Mouse (Mus musculus): ENCODE measurements around the gene Zswim4. TPM values are rescaled to one million over a fixed set of nuclear protein-coding genes. Genes with fewer than 3 reads are reported as not detected.

The Zswim4 gene
- polyA plus RNA-seq, 1 experiment from 2014 or later, result 2.0 TPM

DNA sequence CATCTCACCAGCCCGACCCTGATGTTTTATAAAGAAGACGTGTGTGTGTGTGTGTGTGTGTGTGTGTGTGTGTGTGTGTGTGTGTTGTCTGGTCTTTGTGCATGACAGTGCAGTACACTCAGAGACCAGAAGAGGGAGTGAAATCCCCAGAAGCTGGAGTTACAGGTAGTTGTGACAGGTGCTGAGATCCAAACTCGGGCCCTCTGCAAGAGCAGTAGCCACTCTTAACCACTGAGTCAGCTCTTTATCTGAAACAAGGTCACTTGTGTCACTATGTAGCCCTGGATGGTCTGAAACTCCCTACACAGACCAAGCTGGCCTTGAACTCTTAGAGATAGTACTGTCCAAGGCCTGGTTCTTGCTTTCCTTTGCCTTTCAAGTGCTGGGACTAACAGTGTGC is 30.2 kb downstream of the Zswim4 start:
- H3K27me3 ChIP-seq, result peaks cover 26% of the 10 kb centered on the region
- no peak for ATAC-seq (ENCODE audit: insufficient read depth)
- no peak overlapping the region for H3K9ac ChIP-seq
- no peak overlapping the region for H3K4me3 ChIP-seq (replicated peaks)
- no peak overlapping the region for H3K27ac ChIP-seq (replicated peaks)
- WGBS (ENCODE audit: insufficient replicate concordance), result 74% methylated on average over 3 of the region's 3 CpGs
- H3K9me3 ChIP-seq (replicated peaks), result no peaks in the 10 kb centered on the region
- no peak overlapping the region for H3K4me2 ChIP-seq
- H3K4me1 ChIP-seq (replicated peaks), result peaks cover 52% of the 10 kb centered on the region
- H3K36me3 ChIP-seq (replicated peaks), result peaks cover 4% of the 10 kb centered on the region; the same call in 1 of the 2 replicates

DNA sequence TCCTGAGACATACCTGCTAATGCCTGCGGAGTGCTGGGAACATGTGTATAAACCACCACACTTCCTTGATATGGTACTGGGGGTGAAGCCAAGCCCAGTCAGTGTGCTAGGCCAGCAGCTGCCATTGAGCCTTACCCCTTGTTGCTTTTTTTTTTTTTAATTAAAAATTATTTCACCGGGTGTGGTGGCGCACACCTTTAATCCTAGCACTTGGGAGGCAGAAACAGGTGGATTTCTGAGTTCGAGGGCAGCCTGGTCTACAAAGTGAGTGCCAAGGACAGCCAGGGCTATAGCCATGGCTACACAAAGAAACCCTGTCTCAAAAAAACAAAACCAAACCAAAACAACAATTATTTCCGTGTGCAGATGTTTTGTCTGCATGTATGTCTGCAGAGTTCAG is 31.8 kb downstream of the Zswim4 start:
- H3K9me3 ChIP-seq (replicated peaks), result no peaks in the 10 kb centered on the region
- peaks cover 63% of the 10 kb centered on the region for H3K4me1 ChIP-seq (replicated peaks)
- no peak for ATAC-seq (ENCODE audit: insufficient read depth)
- peaks cover 42% of the 10 kb centered on the region for H3K27me3 ChIP-seq
- H3K9ac ChIP-seq, result no peak overlapping the region
- 66% methylated on average over 5 of the region's 5 CpGs for WGBS (ENCODE audit: insufficient replicate concordance)
- H3K4me2 ChIP-seq, result no peak overlapping the region
- no peak overlapping the region for H3K27ac ChIP-seq (replicated peaks)
- peaks cover 4% of the 10 kb centered on the region; the same call in 1 of the 2 replicates for H3K36me3 ChIP-seq (replicated peaks)
- H3K4me3 ChIP-seq (replicated peaks), result no peak overlapping the region

DNA sequence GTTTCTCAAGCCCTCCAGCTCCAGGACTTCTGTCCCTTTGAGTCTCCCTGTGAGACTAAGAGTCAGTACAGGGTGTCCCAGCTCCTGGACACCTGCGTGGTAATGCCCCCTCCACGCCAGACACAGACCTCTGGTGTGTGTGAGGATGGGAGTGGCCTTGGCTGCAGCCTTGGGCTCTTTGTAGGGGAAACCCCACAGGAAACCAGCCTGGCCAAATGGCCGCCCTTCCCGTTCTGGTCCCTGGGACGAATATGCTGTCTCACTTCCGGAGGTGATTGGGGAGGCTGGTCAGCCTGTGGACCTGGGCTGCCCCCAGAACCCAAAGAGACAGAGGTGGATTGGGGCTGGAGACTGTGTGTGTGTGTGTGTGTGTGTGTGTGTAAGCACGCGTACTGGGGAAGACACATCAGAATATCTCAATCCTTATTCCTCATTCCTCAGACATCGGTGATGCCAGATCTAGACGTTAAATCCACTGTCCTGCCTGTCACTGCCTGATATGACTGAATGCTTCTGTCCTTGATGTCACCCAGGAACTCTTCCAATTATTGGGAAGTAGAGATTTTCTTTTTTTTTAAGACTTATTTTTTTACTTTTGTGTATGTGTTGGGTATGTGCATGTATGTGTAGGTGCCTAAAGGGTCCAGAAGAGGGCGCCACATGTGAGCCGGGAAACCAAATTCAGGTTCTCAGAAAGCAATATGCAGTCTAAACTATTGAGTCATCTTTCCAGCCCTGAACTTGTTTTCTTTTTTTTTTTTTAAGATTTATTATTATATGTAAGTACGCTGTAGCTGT is 32.7 kb downstream of the Zswim4 start:
- peak; percentile 23; the same call in 1 of the 2 replicates for ATAC-seq (ENCODE audit: insufficient read depth)
- Histone ChIP-seq H3K27me3 (peaks cover 50% of the 10 kb centered on the region), H3K4me2 (peak overlapping the region; percentile 75), H3K36me3 (replicated peaks) (peaks cover 4% of the 10 kb centered on the region; the same call in 1 of the 2 replicates), H3K27ac (replicated peaks) (peak overlapping the region; percentile 77), H3K4me1 (replicated peaks) (peaks cover 65% of the 10 kb centered on the region), H3K9ac (peak overlapping the region; percentile 19), H3K9me3 (replicated peaks) (no peaks in the 10 kb centered on the region), H3K4me3 (replicated peaks) (peak overlapping the region; percentile 62)
- WGBS (ENCODE audit: insufficient replicate concordance), result 23% methylated on average over 13 of the region's 13 CpGs

DNA sequence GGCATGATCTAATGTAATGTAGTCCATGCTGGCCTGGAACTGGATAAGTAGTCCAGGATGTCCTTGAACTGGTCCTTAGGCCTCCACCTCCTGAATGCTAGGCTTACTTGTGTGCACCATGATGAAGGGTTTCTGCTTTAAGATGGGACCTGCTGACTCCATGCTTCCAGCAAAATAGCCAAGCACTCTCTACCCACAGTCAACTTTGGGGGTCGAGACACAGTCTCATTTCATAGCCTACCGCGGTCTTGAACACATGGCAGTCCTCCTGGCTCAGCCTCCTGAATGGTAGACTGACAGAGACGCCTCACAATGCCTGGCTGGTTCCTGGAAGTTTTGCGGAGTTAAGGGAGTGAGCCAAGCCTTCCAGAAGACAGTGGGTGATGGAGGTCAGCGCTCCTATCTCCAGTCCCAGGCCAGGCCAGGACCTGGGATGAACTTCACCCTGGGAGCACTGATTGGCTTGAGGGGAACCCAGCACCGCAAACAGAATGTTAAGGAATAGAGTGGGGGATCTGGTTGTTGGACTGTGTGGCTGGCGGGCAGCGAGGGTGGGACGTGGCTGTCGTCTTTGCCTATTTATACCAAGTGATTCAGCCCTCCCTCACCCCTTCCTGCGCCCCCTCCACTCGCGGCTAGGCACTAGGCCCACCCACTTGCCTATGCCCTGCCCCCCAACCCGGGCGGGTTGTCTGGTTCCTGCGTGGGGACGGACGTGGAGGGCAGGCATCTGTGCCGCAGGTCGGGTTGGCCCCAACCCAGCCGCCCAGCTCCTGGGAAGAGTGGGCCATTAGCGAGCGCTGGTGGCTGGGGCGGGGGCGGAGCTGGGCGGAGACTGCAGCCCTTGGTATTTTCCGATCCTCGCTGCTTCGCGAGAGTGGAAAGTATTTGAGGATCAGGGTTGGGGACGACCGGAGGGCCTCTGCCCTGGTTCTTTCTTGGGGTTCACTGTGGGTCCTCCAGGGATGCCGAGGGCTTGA is 33.6 kb downstream of the Zswim4 start:
- ATAC-seq (ENCODE audit: insufficient read depth), result peak; percentile 37; the same call in 1 of the 2 replicates
- peaks cover 4% of the 10 kb centered on the region; the same call in 1 of the 2 replicates for H3K36me3 ChIP-seq (replicated peaks)
- peaks cover 66% of the 10 kb centered on the region for H3K4me1 ChIP-seq (replicated peaks)
- H3K27ac ChIP-seq (replicated peaks), result peak overlapping the region; percentile 77
- H3K4me2 ChIP-seq, result peak overlapping the region; percentile 75
- peaks cover 50% of the 10 kb centered on the region for H3K27me3 ChIP-seq
- no peaks in the 10 kb centered on the region for H3K9me3 ChIP-seq (replicated peaks)
- WGBS (ENCODE audit: insufficient replicate concordance), result 5% methylated on average over 34 of the region's 34 CpGs
- H3K9ac ChIP-seq, result peak overlapping the region; percentile 19
- H3K4me3 ChIP-seq (replicated peaks), result peak overlapping the region; percentile 62

DNA sequence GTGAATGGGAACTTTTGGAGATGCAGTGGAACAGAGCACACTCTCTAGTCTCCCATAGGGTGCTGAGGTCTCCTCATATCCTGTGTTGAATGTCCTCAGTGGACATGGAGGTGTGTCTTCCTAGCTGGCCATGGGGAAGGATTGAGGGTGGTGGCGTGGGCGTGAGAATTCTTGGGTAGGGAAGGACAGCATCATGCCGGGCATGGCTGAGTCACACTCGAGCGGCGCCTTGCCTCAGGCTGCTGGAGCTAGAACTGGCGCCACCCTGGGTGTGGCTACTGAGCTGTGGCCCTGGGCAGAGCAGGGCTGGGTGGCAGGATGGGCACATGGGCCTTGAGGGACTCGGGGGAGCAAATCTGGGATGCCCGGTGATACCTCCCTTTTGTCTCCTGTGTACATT is 34.4 kb downstream of the Zswim4 start:
- Histone ChIP-seq H3K4me3 (replicated peaks) (peak overlapping the region; percentile 62), H3K36me3 (replicated peaks) (peaks cover 4% of the 10 kb centered on the region; the same call in 1 of the 2 replicates), H3K4me1 (replicated peaks) (peaks cover 67% of the 10 kb centered on the region), H3K27ac (replicated peaks) (peak overlapping the region; percentile 77), H3K4me2 (peak overlapping the region; percentile 75), H3K27me3 (peaks cover 50% of the 10 kb centered on the region), H3K9ac (no peak overlapping the region), H3K9me3 (replicated peaks) (no peaks in the 10 kb centered on the region)
- no peak for ATAC-seq (ENCODE audit: insufficient read depth)
- WGBS (ENCODE audit: insufficient replicate concordance), result 42% methylated on average over 9 of the region's 9 CpGs

DNA sequence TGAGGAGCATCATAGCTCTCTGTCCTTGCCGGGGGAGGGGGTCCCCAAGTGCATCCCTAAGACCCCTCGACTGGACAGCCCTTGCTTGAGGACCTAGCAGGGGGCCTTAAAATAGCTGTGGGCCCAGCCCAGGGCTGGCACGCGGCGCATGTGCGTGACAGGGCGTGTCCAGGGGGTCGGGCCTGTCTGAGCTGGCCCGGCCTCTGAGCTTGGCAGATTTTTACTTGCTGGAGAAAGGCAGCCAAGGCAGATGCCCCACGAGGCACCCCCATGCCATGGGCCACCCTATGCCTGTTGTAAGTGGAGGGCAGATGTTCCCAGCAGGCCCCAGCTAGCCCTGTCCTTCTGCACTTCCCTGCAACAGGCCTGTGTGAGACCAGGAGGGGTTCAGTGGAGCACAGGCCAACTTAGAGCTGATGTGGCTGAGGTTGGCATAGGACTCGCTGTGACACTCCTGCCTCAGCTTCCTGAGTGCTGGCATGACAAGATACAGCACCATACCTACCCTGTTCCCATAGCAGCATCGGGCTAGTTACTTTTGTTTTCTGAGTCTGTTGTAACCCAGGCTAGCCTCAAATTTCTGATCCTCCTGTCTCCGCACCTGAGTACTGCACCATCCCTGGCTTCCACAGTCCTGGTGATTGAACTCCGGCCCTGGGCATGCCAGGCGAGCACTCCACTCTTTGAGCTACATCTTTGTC is 35.2 kb downstream of the Zswim4 start:
- Histone ChIP-seq H3K9me3 (replicated peaks) (no peaks in the 10 kb centered on the region), H3K4me1 (replicated peaks) (peaks cover 71% of the 10 kb centered on the region), H3K4me3 (replicated peaks) (peak overlapping the region; percentile 62), H3K27me3 (peaks cover 50% of the 10 kb centered on the region), H3K36me3 (replicated peaks) (peaks cover 1% of the 10 kb centered on the region; the same call in 1 of the 2 replicates), H3K4me2 (peak overlapping the region; percentile 75), H3K27ac (replicated peaks) (peak overlapping the region; percentile 62), H3K9ac (peak overlapping the region; percentile 59; the same call in 1 of the 2 replicates)
- ATAC-seq (ENCODE audit: insufficient read depth), result no peak
- 21% methylated on average over 15 of the region's 15 CpGs for WGBS (ENCODE audit: insufficient replicate concordance)

DNA sequence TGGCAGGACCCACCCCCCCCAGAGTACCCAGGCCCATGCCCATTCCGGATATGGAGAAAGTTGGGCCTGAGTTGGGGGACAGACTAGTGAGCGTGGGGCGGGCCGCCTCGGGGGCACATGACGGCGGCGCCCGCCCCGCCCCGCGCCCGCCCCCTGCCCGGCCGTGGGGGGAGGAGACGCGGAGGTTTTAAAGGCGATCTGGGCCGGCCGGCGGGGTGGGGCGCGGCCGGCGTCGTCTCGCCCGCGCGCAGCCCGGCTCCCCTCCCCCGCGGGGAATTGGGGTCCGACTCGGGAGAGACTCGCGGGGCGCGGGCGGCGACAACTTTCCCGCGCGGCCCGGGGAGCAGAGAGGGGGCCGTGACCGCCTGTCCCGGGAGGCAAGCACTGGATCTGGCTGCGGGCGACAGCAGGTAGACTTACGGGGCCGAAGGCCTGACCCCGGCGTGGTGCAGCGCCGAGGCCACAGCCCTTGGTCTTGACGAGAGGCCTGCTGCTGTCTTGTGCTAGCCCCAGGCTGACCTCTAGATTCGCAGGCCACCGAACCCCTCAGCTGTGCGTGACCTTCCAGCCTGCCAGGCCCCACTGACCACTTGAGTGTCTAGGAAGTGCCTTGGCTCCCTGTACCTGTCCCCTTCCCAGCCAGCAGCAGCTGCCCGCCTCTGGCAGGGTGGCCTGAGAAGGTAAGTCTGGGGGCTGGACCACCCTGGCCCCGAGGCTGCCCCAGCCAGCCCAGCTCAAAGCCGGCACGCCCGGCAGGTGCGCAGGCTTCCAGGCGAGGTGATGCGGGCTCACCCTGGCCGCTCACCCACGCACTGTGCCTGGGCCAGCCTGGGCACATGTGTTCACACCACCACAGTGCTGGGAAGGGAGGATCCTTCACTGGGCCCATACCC is 36.0 kb downstream of the Zswim4 start:
- Histone ChIP-seq H3K9me3 (replicated peaks) (no peaks in the 10 kb centered on the region), H3K4me2 (peak overlapping the region; percentile 75), H3K9ac (peak overlapping the region; percentile 59), H3K27ac (replicated peaks) (peak overlapping the region; percentile 62), H3K4me3 (replicated peaks) (peak overlapping the region; percentile 62), H3K36me3 (replicated peaks) (no peaks in the 10 kb centered on the region), H3K4me1 (replicated peaks) (peaks cover 71% of the 10 kb centered on the region), H3K27me3 (peaks cover 50% of the 10 kb centered on the region)
- WGBS (ENCODE audit: insufficient replicate concordance), result 3% methylated on average over 68 of the region's 70 CpGs
- no peak for ATAC-seq (ENCODE audit: insufficient read depth)

DNA sequence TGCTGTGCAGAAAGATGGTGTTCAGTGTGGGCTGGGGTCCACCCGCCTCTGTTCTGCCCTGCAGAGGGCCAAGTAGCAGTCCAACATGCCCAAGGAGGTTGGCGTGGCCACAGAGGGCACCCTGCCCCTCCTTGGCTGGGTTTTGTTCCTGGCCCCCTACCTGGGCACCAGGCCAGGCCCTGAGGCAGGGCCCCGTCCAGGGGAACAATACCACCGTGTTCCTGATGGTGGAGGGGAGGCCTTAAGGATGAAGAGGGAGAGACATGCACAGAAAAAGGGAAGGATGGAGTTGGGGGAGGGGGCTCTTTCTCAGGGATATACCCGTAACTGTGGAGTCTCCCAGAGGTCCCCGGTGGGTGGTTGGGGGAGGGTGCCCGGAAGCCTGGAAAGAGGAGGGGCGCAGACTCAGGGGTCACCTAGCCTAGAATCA is 36.7 kb downstream of the Zswim4 start:
- peaks cover 71% of the 10 kb centered on the region for H3K4me1 ChIP-seq (replicated peaks)
- peak overlapping the region; percentile 38; the same call in 1 of the 2 replicates for H3K27ac ChIP-seq (replicated peaks)
- H3K9ac ChIP-seq, result no peak overlapping the region; the same call in 1 of the 2 replicates
- H3K27me3 ChIP-seq, result peaks cover 50% of the 10 kb centered on the region
- no peaks in the 10 kb centered on the region for H3K9me3 ChIP-seq (replicated peaks)
- peak overlapping the region; percentile 62 for H3K4me3 ChIP-seq (replicated peaks)
- 25% methylated on average over 8 of the region's 8 CpGs for WGBS (ENCODE audit: insufficient replicate concordance)
- peak overlapping the region; percentile 75 for H3K4me2 ChIP-seq
- H3K36me3 ChIP-seq (replicated peaks), result no peaks in the 10 kb centered on the region
- no peak for ATAC-seq (ENCODE audit: insufficient read depth)

DNA sequence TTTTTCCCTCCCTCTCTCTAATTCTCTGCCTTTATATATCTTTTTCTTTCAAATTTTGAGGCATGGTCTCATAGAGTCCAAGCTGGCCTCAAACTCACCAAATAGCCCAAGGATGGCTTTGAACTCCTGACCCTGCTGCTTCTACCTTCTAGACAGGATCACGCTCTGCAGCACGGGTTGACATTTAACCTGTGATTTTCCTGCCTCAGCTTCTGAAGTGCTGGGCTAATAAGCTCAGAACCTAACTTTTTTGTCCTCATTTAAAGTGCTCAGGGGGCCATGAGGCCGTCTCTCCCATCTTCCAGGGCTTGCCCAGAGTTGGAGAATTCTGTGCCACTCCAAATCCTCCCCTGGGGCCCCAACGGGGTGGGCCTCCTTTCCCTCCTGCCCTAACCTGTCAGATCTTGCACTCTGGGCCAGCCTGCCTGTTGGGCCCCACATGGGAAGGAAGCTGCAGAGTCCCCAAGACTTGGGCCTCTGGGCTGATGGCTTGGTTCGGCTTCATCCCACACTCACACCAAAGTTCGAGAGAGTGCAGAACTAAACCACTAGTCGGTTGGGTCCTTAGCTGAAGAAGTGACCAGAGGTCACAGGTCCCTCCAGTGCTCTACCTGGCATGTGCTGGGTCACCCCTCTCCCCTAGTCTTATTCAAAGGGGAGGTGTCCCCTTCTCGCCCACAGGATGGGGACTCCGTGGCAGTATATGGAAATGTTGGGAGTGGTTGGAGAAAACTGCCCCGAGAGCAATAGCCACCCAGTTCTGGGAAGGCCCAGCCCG is 37.3 kb downstream of the Zswim4 start:
- peaks cover 50% of the 10 kb centered on the region for H3K27me3 ChIP-seq
- H3K36me3 ChIP-seq (replicated peaks), result no peaks in the 10 kb centered on the region
- H3K4me3 ChIP-seq (replicated peaks), result no peak overlapping the region
- 0 out of 2 replicates have a peak overlapping the region, but pooled peaks have one; percentile 13 for H3K4me2 ChIP-seq
- no peak overlapping the region for H3K9ac ChIP-seq
- no peaks in the 10 kb centered on the region for H3K9me3 ChIP-seq (replicated peaks)
- H3K4me1 ChIP-seq (replicated peaks), result peaks cover 71% of the 10 kb centered on the region
- WGBS (ENCODE audit: insufficient replicate concordance), result 38% methylated on average over 11 of the region's 11 CpGs
- no peak for ATAC-seq (ENCODE audit: insufficient read depth)
- peak overlapping the region; percentile 38 for H3K27ac ChIP-seq (replicated peaks)

Data from liver, embryonic 15.5 days (tissue).